In genomic region chr4:149080111-149080510, GRCm38 (mm10) we compare ENCODE assay signal across 24 mouse cellular contexts. TPM values are rescaled to one million over a fixed set of nuclear protein-coding genes. Genes with fewer than 3 reads are reported as not detected.
"Had no signal": no experiment of that assay in that cellular context is flagged by ENCODE, and none has a peak within 500 bp of the region (broad histone marks: within the 10 kb centered on the region; RNA-seq: fewer than 3 reads in every experiment).

No protein-coding gene starts in this region.

- H3K36me3 ChIP-seq: neural tube, embryonic 15.5 days; stomach, embryonic 15.5 days had no signal

- H3K27me3 ChIP-seq: neural tube, embryonic 12.5 days; neural tube, embryonic 13.5 days; neural tube, embryonic 15.5 days; stomach, embryonic 15.5 days had no signal

- DNase-seq: retina, postnatal 1 day; right cerebral cortex, adult 18-20 months; right cerebral cortex, postnatal 14 days; right cerebral cortex, postnatal 25 days; right cerebral cortex, postnatal 4 days; spleen, adult 18-20 months; thymus, adult 18-20 months; thymus, adult 2 months; thymus, postnatal 14 days; thymus, postnatal 25 days; thymus, postnatal 36 days; thymus, postnatal 4 days had no signal

- H3K4me3 ChIP-seq: neural tube, embryonic 12.5 days; neural tube, embryonic 13.5 days; neural tube, embryonic 15.5 days; stomach, embryonic 15.5 days had no signal

- H3K27ac ChIP-seq: neural tube, embryonic 12.5 days; neural tube, embryonic 13.5 days; neural tube, embryonic 15.5 days; stomach, embryonic 15.5 days; stomach, postnatal 0 days had no signal

- H3K9ac ChIP-seq: neural tube, embryonic 12.5 days; neural tube, embryonic 13.5 days; neural tube, embryonic 15.5 days; stomach, embryonic 15.5 days had no signal

RNA-seq across cellular contexts. Expression of gene Cort, which starts 46.5 kb away (rescaled TPM):
- total RNA-seq: neutrophil, adult 5-6 weeks had no signal
- polyA plus RNA-seq: neural tube, embryonic 11.5 days; neural tube, embryonic 13.5 days; neural tube, embryonic 15.5 days; small intestine, adult 2 months; stomach, embryonic 16.5 days; stomach, postnatal 0 days; testis, adult 2 months; thymus, postnatal 0 days; urinary bladder, adult 2 months had no signal
